Mouse (Mus musculus) megakaryocyte, embryonic 14.5 days (primary cell): ENCODE results near the gene Slc3a1.

Experiments
- FLI1 ChIP-seq: IDR thresholded peaks from 2 replicates; pipeline ENCODE4 v1.6.1; 2012; ENCODE audit warnings: low read length, inconsistent platforms, mixed read lengths
- GATA1 ChIP-seq: IDR thresholded peaks from 3 replicates; pipeline ENCODE4 v1.6.1; 2012; ENCODE audit warnings: mixed read lengths, low read length, inconsistent platforms, borderline replicate concordance

DNA sequence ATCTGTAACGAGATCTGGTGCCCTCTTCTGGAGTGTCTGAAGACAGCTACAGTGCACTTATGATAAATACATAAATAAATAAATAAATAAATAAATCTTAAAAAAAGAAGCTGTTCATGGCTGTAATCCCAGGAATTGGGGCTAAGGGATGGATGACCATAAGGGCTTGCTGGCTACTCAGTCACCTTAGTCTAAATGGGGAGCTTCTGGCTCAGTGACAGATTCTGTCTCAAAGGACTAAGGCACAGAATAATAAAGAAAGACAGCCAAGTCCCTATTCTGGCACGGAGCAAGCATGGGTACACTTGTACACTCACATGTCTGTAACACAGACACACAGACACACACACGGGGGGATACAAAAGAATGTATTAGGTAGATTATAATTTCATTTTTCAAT, 51.1 kb downstream of the Slc3a1 start:
- TF ChIP-seq GATA1 (no peak), FLI1 (no peak)
